ENCODE assay signal across 8 mouse cellular contexts in genomic region chr5:110807453-110807852, GRCm38 (mm10). TPM values are rescaled to one million over a fixed set of nuclear protein-coding genes. Genes with fewer than 3 reads are reported as not detected.
DNase-seq lines count a peak whose midpoint lies in the region; ATAC-seq and TF ChIP-seq lines count a peak whose summit lies in the region.

No protein-coding gene starts in this region.

- 85% methylated on average over 4 of the region's 4 CpGs for WGBS in heart, embryonic 14.5 days
- WGBS in hindbrain, embryonic 12.5 days, result 84% methylated on average over 4 of the region's 4 CpGs
- WGBS in midbrain, embryonic 12.5 days, result 80% methylated on average over 4 of the region's 4 CpGs

- no peak for ATAC-seq in heart, embryonic 14.5 days (ENCODE audit: insufficient number of reproducible peaks, insufficient read depth, low FRiP score, low read depth)
- no peak for ATAC-seq in hindbrain, embryonic 12.5 days (ENCODE audit: low FRiP score)
- ATAC-seq in midbrain, embryonic 12.5 days (ENCODE audit: low FRiP score, low read depth), result no peak

- H3K4me2 ChIP-seq in heart, embryonic 14.5 days (ENCODE audit: low read length), result peak overlapping the region; percentile 96
- H3K4me2 ChIP-seq in hindbrain, embryonic 12.5 days (replicated peaks), result peak overlapping the region; percentile 99
- peak overlapping the region; percentile 95 for H3K4me2 ChIP-seq in midbrain, embryonic 12.5 days (replicated peaks)

- no peak for TF ChIP-seq POLR2A in bone marrow macrophage, adult 2 months (IDR thresholded peaks at IDR 0.05; ENCODE audit: borderline replicate concordance, low read depth, low read length)

- H3K9me3 ChIP-seq in heart, embryonic 14.5 days (ENCODE audit: control insufficient read depth, low read length), result no peaks in the 10 kb centered on the region
- H3K9me3 ChIP-seq in hindbrain, embryonic 12.5 days (replicated peaks), result no peaks in the 10 kb centered on the region
- H3K9me3 ChIP-seq in midbrain, embryonic 12.5 days, result no peaks in the 10 kb centered on the region

- H3K27ac ChIP-seq in heart, embryonic 14.5 days (replicated peaks in 1 of 2; ENCODE audit: control insufficient read depth in 1 of 2, insufficient read depth in 1 of 2, low read depth in 2 of 2, low read length in 2 of 2), result peak overlapping the region in 1 of 2 experiments; percentile 70; a peak in 1 of 4 replicates
- H3K27ac ChIP-seq in bone marrow macrophage, adult 2 months (ENCODE audit: insufficient read depth, low read depth, low read length), result peak overlapping the region; percentile 83
- H3K27ac ChIP-seq in hindbrain, embryonic 12.5 days, result peak overlapping the region; percentile 1; the same call in 1 of the 2 replicates
- H3K27ac ChIP-seq in midbrain, embryonic 12.5 days (replicated peaks), result no peak overlapping the region

- H3K27me3 ChIP-seq in heart, embryonic 14.5 days (ENCODE audit: control insufficient read depth, insufficient read depth, low read length), result no peaks in the 10 kb centered on the region
- H3K27me3 ChIP-seq in hindbrain, embryonic 12.5 days, result no peaks in the 10 kb centered on the region
- H3K27me3 ChIP-seq in midbrain, embryonic 12.5 days, result no peaks in the 10 kb centered on the region

- H3K9ac ChIP-seq in heart, embryonic 14.5 days (ENCODE audit: low read length), result peak overlapping the region; percentile 88; the same call in 1 of the 2 replicates
- H3K9ac ChIP-seq in hindbrain, embryonic 12.5 days, result peak overlapping the region; percentile 98
- peak overlapping the region; percentile 98 for H3K9ac ChIP-seq in midbrain, embryonic 12.5 days (replicated peaks)

- DNase-seq in heart, adult 8-10 months (ENCODE audit: low spot score), result no peak
- no peak for DNase-seq in thymus, postnatal 25 days
- DNase-seq in ovary, postnatal 14 days (ENCODE audit: low spot score), result no peak
- no peak for DNase-seq in left cerebral cortex, postnatal 25 days (ENCODE audit: low spot score in 2 of 2)

- H3K4me3 ChIP-seq in heart, embryonic 14.5 days (ENCODE audit: control insufficient read depth in 1 of 2, insufficient read depth in 1 of 2, low read depth in 1 of 2, low read length in 2 of 2), result peak overlapping the region; percentile 72 to 81
- H3K4me3 ChIP-seq in bone marrow macrophage, adult 2 months (ENCODE audit: insufficient read depth, low read length), result peak overlapping the region; percentile 90
- peak overlapping the region; percentile 96 for H3K4me3 ChIP-seq in hindbrain, embryonic 12.5 days
- H3K4me3 ChIP-seq in midbrain, embryonic 12.5 days, result peak overlapping the region; percentile 96

- peaks cover 9 to 29% of the 10 kb centered on the region in 2 experiments; a peak in 3 of 4 replicates for H3K4me1 ChIP-seq in heart, embryonic 14.5 days (ENCODE audit: control insufficient read depth in 2 of 2, insufficient read depth in 2 of 2, low read length in 2 of 2)
- H3K4me1 ChIP-seq in bone marrow macrophage, adult 2 months (ENCODE audit: control insufficient read depth, insufficient read depth, low read length), result peaks cover 15% of the 10 kb centered on the region
- peaks cover 44% of the 10 kb centered on the region for H3K4me1 ChIP-seq in hindbrain, embryonic 12.5 days
- peaks cover 34% of the 10 kb centered on the region for H3K4me1 ChIP-seq in midbrain, embryonic 12.5 days

- TF ChIP-seq CTCF in bone marrow macrophage, adult 2 months (IDR thresholded peaks at IDR 0.05; ENCODE audit: low read depth, low read length), result no peak

- H3K36me3 ChIP-seq in heart, embryonic 14.5 days (ENCODE audit: control insufficient read depth, insufficient read depth, low read length), result peaks cover 36% of the 10 kb centered on the region
- peaks cover 18% of the 10 kb centered on the region for H3K36me3 ChIP-seq in hindbrain, embryonic 12.5 days
- peaks cover 28% of the 10 kb centered on the region; the same call in 1 of the 2 replicates for H3K36me3 ChIP-seq in midbrain, embryonic 12.5 days

- intact Hi-C loops in left cerebral cortex, postnatal 25 days (cut with DNase I), result no loop called here

RNA-seq across cellular contexts. Expression of gene Ulk1, which starts 2.4 kb away (rescaled TPM):
- 23.3 and 26.0 TPM in 2 replicates for polyA plus RNA-seq in heart, embryonic 14.5 days (2014; fragmentation: Nextera tagmentation; extraction: Ambion mirVana)
- 10 to 100 TPM; 63.1 to 99.8 (median 73.6) TPM for total RNA-seq in heart, adult 8-10 months (2022)
- 46.3 and 55.4 TPM in 2 replicates for polyA plus RNA-seq in bone marrow macrophage, adult 2 months (2012; ENCODE audit: insufficient read depth, insufficient read length, missing spikeins)
- 35.4 and 38.1 TPM in 2 replicates for polyA plus RNA-seq in hindbrain, embryonic 12.5 days (2016; fragmentation: Nextera tagmentation; extraction: Ambion mirVana)
- 36.5 and 37.5 TPM in 2 replicates for polyA plus RNA-seq in midbrain, embryonic 12.5 days (2016; fragmentation: Nextera tagmentation; extraction: Ambion mirVana)
- total RNA-seq in left cerebral cortex, postnatal 25 days (2021), result 10 to 100 TPM; 66.8 to 72.7 TPM

RNA-seq across cellular contexts. Expression of gene Pus1, which starts 27.0 kb away (rescaled TPM):
- 14.9 and 16.3 TPM in 2 replicates for polyA plus RNA-seq in heart, embryonic 14.5 days (2014; fragmentation: Nextera tagmentation; extraction: Ambion mirVana)
- total RNA-seq in heart, adult 8-10 months (2022), result 10 to 100 TPM; 16.0 to 24.6 (median 21.3) TPM
- 11.4 and 12.7 TPM in 2 replicates for polyA plus RNA-seq in bone marrow macrophage, adult 2 months (2012; ENCODE audit: insufficient read depth, insufficient read length, missing spikeins)
- 23.4 and 24.1 TPM in 2 replicates for polyA plus RNA-seq in hindbrain, embryonic 12.5 days (2016; fragmentation: Nextera tagmentation; extraction: Ambion mirVana)
- polyA plus RNA-seq in midbrain, embryonic 12.5 days (2016; fragmentation: Nextera tagmentation; extraction: Ambion mirVana), result 26.8 and 27.9 TPM in 2 replicates
- total RNA-seq in left cerebral cortex, postnatal 25 days (2021), result 10 to 100 TPM; 18.2 to 21.4 TPM

RNA-seq across cellular contexts. Expression of gene Hscb, which starts 32.1 kb away (rescaled TPM):
- polyA plus RNA-seq in heart, embryonic 14.5 days (2014; fragmentation: Nextera tagmentation; extraction: Ambion mirVana), result 23.1 and 24.3 TPM in 2 replicates
- total RNA-seq in heart, adult 8-10 months (2022), result 10 to 100 TPM; 17.6 to 21.4 (median 20.4) TPM
- 58.7 and 84.4 TPM in 2 replicates for polyA plus RNA-seq in bone marrow macrophage, adult 2 months (2012; ENCODE audit: insufficient read depth, insufficient read length, missing spikeins)
- 18.5 and 21.4 TPM in 2 replicates for polyA plus RNA-seq in hindbrain, embryonic 12.5 days (2016; fragmentation: Nextera tagmentation; extraction: Ambion mirVana)
- 20.5 and 21.6 TPM in 2 replicates for polyA plus RNA-seq in midbrain, embryonic 12.5 days (2016; fragmentation: Nextera tagmentation; extraction: Ambion mirVana)
- 10 to 100 TPM in 1 of 2 experiments, 1 to 10 TPM in 1; 8.8 to 12.0 TPM for total RNA-seq in left cerebral cortex, postnatal 25 days (2021)

RNA-seq across cellular contexts. Expression of gene Chek2, which starts 32.3 kb away (rescaled TPM):
- 14.2 and 19.0 TPM in 2 replicates for polyA plus RNA-seq in heart, embryonic 14.5 days (2014; fragmentation: Nextera tagmentation; extraction: Ambion mirVana)
- total RNA-seq in heart, adult 8-10 months (2022), result 1 to 10 TPM; 2.0 to 3.2 (median 2.4) TPM
- polyA plus RNA-seq in bone marrow macrophage, adult 2 months (2012; ENCODE audit: insufficient read depth, insufficient read length, missing spikeins), result 32.6 and 33.5 TPM in 2 replicates
- 18.3 and 18.4 TPM in 2 replicates for polyA plus RNA-seq in hindbrain, embryonic 12.5 days (2016; fragmentation: Nextera tagmentation; extraction: Ambion mirVana)
- polyA plus RNA-seq in midbrain, embryonic 12.5 days (2016; fragmentation: Nextera tagmentation; extraction: Ambion mirVana), result 24.2 and 28.7 TPM in 2 replicates
- total RNA-seq in left cerebral cortex, postnatal 25 days (2021), result 1 to 10 TPM; 1.2 to 1.4 TPM

RNA-seq across cellular contexts. Expression of gene Ep400, which starts 36.9 kb away (rescaled TPM):
- 24.3 and 26.9 TPM in 2 replicates for polyA plus RNA-seq in heart, embryonic 14.5 days (2014; fragmentation: Nextera tagmentation; extraction: Ambion mirVana)
- total RNA-seq in heart, adult 8-10 months (2022), result 10 to 100 TPM; 33.2 to 37.3 (median 34.8) TPM
- 27.9 and 31.5 TPM in 2 replicates for polyA plus RNA-seq in bone marrow macrophage, adult 2 months (2012; ENCODE audit: insufficient read depth, insufficient read length, missing spikeins)
- polyA plus RNA-seq in hindbrain, embryonic 12.5 days (2016; fragmentation: Nextera tagmentation; extraction: Ambion mirVana), result 55.4 and 61.4 TPM in 2 replicates
- polyA plus RNA-seq in midbrain, embryonic 12.5 days (2016; fragmentation: Nextera tagmentation; extraction: Ambion mirVana), result 61.7 and 67.4 TPM in 2 replicates
- 100 to 1,000 TPM in 1 of 2 experiments, 10 to 100 TPM in 1; 92.6 to 100 TPM for total RNA-seq in left cerebral cortex, postnatal 25 days (2021)
